Mouse (Mus musculus) heart, adult 11 months (tissue): ENCODE measurements around the gene Hist1h4f.
A peak's percentile ranks its signal among the peaks of the same experiment; 100 is the strongest.

ENCODE experiments used
- DNase-seq: peaks from one replicate; pipeline ENCODE4 v3.0.0; 2022

Gene Hist1h4f

GRCm38 (mm10) chr13:23506819-23507515 lies 44.5 kb downstream of the Hist1h4f start:
- DNase-seq: peak; percentile 80

- DNase-seq: peak; percentile 70
Measured at GRCm38 (mm10) chr13:23506351-23506750, 45.1 kb downstream of the Hist1h4f start.

- DNase-seq: peak; percentile 50
Measured at GRCm38 (mm10) chr13:23505662-23506345, 45.6 kb downstream of the Hist1h4f start.

GRCm38 (mm10) chr13:23503797-23504196 lies 47.7 kb downstream of the Hist1h4f start:
- no peak for DNase-seq

GRCm38 (mm10) chr13:23502916-23503315 lies 48.5 kb downstream of the Hist1h4f start:
- no peak for DNase-seq

GRCm38 (mm10) chr13:23502031-23502567 lies 49.3 kb downstream of the Hist1h4f start:
- DNase-seq: no peak

GRCm38 (mm10) chr13:23501511-23501910 lies 49.9 kb downstream of the Hist1h4f start:
- no peak for DNase-seq
